Mouse (Mus musculus) kidney, embryonic 16.5 days (tissue): ENCODE results near the gene Sv2a. TPM values are rescaled to one million over a fixed set of nuclear protein-coding genes. Genes with fewer than 3 reads are reported as not detected.
"Not testable (repeated sequence)": the region's sequence is repeated elsewhere in the genome, so short reads cannot be mapped to it uniquely, and the experiment has no call there.

ENCODE experiments used
- ATAC-seq: fragments of 200-750 bp; cut with Nextera tagmentation; 2 replicates; pipeline ENCODE4 v1.8.0; 2017; ENCODE audit warnings: moderate TSS enrichment; ENCODE audit not compliant: low FRiP score, low TSS enrichment
- H3K27ac ChIP-seq: fragments of 300-500 bp; sonication (generic); 2 replicates; pipeline ENCODE4 v1.5.1; 2014; ENCODE audit warnings: low read length
- H3K27me3 ChIP-seq: fragments of 300-500 bp; sonication (generic); 2 replicates; pipeline ENCODE4 v1.6.1; 2014; ENCODE audit warnings: low read length, control low read depth, mixed read lengths; ENCODE audit not compliant: insufficient read depth
- H3K36me3 ChIP-seq: fragments of 300-500 bp; sonication (generic); 2 replicates; pipeline ENCODE4 v1.6.1; 2014; ENCODE audit warnings: low read length, control low read depth, mixed read lengths; ENCODE audit not compliant: insufficient read depth
- H3K4me1 ChIP-seq: fragments of 300-500 bp; sonication (generic); 2 replicates; pipeline ENCODE4 v1.6.1; 2014; ENCODE audit warnings: low read length, control low read depth, mixed read lengths; ENCODE audit not compliant: insufficient read depth
- H3K4me2 ChIP-seq: fragments of 300-500 bp; sonication (generic); replicated peaks from 2 replicates; pipeline ENCODE4 v1.6.1; 2014; ENCODE audit warnings: low read depth, low read length
- H3K4me3 ChIP-seq: fragments of 300-500 bp; sonication (generic); 2 replicates; pipeline ENCODE4 v1.5.1; 2014; ENCODE audit warnings: mild to moderate bottlenecking, low read length
- H3K9ac ChIP-seq: fragments of 300-500 bp; sonication (generic); replicated peaks from 2 replicates; pipeline ENCODE4 v1.6.1; 2014; ENCODE audit warnings: low read length
- H3K9me3 ChIP-seq: fragments of 300-500 bp; sonication (generic); 2 replicates; pipeline ENCODE4 v1.6.1; 2016; ENCODE audit warnings: low read length, control low read depth
- WGBS: fragments of 180-500 bp; shearing (Covaris S2); extraction: QIAGEN DNeasy Blood & Tissue Kit; methylation state at CpG from one replicate; pipeline ENCODE4 v1.1.7; 2014; 5-methylcytosine and 5-hydroxymethylcytosine counted together
- microRNA-seq: library from miRNA; unstranded; fragments of <30 nt; microRNA quantifications from one replicate; pipeline ENCODE4, GENCODE M21; 2016
- polyA plus RNA-seq: library from polyadenylated mRNA; unstranded; fragments of >200 nt; fragmentation: Nextera tagmentation; extraction: Ambion mirVana; gene quantifications from 2 replicates; pipeline ENCODE4 v1.2.1, GENCODE M21; 2015

The Sv2a gene
- polyA plus RNA-seq, 1 experiment from 2014 or later = 5.1 TPM

DNA sequence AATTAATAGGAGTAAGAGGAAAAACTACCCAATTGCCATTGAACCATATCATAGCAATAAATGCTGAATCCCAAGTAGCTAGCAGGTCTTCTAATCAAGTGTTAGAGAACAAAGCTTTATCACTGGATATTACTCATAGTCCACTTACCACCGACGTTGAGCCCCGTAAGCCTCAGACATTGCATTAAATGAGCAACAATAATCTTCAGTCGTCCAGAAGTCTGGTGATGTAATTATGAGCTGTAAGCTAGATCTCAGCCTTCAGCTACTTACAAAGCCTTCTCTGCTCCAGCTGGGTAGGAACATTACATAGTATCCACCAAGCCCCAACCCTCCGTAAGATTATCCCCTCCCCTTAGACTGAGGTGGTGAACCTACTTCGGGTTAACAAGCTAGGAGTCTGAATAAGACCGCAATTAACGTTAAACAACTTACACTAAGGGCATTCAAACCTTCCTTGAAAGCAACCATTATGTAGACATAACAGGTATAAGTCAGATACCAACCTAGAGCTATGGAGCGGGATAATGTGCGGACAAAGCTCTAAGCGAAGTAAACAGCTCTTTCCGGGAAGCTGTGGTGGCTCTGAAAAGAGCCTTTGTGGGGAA is 57.1 kb downstream of the Sv2a start:
- H3K9ac ChIP-seq = peak overlapping the region; percentile 82
- H3K9me3 ChIP-seq = no peaks in the 10 kb centered on the region
- peak overlapping the region; percentile 70 for H3K4me2 ChIP-seq
- no peaks in the 10 kb centered on the region for H3K27me3 ChIP-seq
- H3K4me3 ChIP-seq = peak overlapping the region; percentile 63
- WGBS = 2% methylated on average over 12 of the region's 12 CpGs
- ATAC-seq = no peak
- no peaks in the 10 kb centered on the region for H3K36me3 ChIP-seq
- H3K27ac ChIP-seq = peak overlapping the region; percentile 87
- H3K4me1 ChIP-seq = peaks cover 23% of the 10 kb centered on the region

DNA sequence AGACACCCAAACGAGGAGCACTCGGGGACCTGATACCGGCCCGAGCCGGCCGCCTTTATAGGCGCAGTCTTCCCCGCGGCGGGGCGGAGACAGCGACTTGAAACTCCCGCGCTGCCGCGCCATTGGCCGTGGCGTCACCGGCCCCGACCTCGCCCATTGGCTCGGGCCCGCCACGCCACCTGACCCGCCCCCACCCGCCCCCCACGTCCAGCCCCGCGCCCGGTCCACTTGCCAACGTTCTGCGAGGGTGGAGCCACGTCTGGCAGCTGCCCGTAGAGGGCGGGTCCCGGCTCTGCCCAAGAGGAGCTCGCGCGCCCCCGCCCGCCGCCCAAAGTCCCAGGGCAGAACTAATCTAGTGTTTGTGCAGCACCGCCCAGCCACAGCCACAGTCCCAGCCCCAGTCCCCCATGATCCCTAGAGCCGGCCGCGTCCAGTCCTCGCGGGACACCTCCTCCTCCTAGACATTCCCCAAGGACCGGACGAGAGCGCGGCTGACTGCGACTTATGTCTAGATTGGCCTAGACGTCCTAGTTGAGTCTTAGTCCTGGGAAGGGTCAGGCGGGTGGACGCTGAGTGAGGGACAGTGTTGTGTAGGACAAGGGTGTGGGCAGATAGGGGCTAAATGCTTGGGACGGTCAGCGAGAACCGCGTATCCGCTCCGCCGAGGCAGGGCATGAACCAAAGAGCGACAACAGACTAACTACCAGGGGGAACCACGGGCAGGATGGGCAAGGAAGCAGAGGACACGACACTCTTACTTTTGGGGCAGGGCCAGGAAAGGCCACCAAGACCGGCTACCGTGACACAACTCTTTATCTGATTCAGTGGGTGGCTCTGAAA is 58.2 kb downstream of the Sv2a start, which contains the start of gene Hist2h3c2:
TSS of gene Hist2h3c2 (minus strand) at position 174 of the 840 bp plus-strand sequence.
- H3K36me3 ChIP-seq, H3K27me3 ChIP-seq, H3K9me3 ChIP-seq: not testable (repeated sequence)
- H3K4me3 ChIP-seq = peak within 1 kb of the TSS; percentile 63
- H3K4me1 ChIP-seq = peaks cover 30% of the 10 kb centered on the region
- WGBS = 0% methylated on average over 4 of the region's 68 CpGs
- peak within 1 kb of the TSS; percentile 70 for H3K4me2 ChIP-seq
- peak; percentile 95 for ATAC-seq
- H3K9ac ChIP-seq = peak within 1 kb of the TSS; percentile 82
- H3K27ac ChIP-seq = peak within 1 kb of the TSS; percentile 87

DNA sequence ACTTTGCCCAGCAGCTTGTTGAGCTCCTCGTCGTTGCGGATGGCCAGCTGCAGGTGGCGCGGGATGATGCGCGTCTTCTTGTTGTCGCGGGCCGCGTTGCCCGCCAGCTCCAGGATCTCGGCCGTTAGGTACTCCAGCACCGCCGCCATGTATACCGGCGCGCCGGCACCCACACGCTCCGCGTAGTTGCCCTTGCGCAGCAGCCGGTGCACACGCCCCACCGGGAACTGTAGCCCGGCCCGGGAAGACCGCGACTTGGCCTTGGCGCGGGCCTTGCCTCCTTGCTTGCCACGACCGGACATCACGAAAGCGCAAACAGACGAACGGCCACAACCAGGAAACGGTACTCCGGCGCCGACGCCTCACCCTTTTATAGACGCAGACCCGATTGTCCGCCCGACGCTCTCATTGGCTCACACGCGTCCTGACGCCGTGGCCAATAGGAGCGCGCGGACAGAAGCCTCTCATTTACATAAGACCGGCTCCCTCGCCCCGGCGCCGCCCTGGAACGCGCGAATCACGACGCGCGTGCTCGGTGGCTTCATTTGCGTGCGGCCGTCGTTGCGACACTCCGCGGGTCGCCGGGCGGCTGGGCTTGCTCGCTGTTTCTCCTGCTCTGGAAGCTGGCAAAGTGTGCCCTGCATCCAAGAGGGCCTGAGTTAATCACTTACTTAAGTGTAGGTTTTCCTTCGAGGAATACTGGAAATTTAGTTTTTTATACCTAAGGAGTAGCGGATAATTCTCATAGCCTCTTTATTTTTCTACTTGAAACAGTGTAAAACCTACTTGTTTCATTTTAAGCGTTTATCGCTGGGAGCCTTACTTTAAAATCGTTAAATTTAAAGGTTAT is 59.2 kb downstream of the Sv2a start, which contains the start of gene Hist2h2aa2:
TSS of gene Hist2h2aa2 (minus strand) at position 328 of the 850 bp plus-strand sequence.
- H3K4me2 ChIP-seq = peak within 1 kb of the TSS; percentile 33
- peak within 1 kb of the TSS; percentile 65; the same call in 1 of the 2 replicates for H3K9ac ChIP-seq
- peaks cover 36% of the 10 kb centered on the region for H3K4me1 ChIP-seq
- not testable (repeated sequence) for H3K27me3 ChIP-seq, H3K9me3 ChIP-seq, H3K36me3 ChIP-seq
- peak within 1 kb of the TSS; percentile 88 for H3K27ac ChIP-seq
- H3K4me3 ChIP-seq = peak within 1 kb of the TSS; percentile 36
- WGBS = 5% methylated on average over 23 of the region's 85 CpGs
- peak; percentile 88 for ATAC-seq

DNA sequence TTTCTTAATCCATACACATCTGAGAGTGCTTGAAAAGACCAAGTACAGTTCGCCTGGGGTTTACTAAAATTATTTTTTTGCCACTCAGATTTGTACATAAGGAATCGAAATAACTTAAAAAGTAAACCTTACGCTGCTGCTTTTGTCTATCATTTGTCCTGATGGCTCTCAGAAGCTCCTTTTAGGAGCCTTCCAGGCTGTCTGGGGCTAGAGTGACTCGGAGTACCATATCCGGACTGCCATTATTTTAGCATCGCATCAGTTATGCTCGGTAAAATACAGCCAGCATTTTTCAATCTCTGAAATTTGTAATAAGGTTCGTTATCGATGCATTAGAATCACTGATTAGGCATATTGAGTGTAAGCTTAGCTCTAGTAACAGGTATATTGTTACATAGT is 59.8 kb downstream of the Sv2a start:
- H3K4me3 ChIP-seq = no peak overlapping the region
- H3K9me3 ChIP-seq = no peaks in the 10 kb centered on the region
- WGBS = 77% methylated on average over 9 of the region's 9 CpGs
- peak overlapping the region; percentile 24 for H3K4me2 ChIP-seq
- peak overlapping the region; percentile 88 for H3K27ac ChIP-seq
- peaks cover 36% of the 10 kb centered on the region for H3K4me1 ChIP-seq
- no peaks in the 10 kb centered on the region for H3K36me3 ChIP-seq
- ATAC-seq = no peak
- no peaks in the 10 kb centered on the region for H3K27me3 ChIP-seq
- peak overlapping the region; percentile 65; the same call in 1 of the 2 replicates for H3K9ac ChIP-seq

DNA sequence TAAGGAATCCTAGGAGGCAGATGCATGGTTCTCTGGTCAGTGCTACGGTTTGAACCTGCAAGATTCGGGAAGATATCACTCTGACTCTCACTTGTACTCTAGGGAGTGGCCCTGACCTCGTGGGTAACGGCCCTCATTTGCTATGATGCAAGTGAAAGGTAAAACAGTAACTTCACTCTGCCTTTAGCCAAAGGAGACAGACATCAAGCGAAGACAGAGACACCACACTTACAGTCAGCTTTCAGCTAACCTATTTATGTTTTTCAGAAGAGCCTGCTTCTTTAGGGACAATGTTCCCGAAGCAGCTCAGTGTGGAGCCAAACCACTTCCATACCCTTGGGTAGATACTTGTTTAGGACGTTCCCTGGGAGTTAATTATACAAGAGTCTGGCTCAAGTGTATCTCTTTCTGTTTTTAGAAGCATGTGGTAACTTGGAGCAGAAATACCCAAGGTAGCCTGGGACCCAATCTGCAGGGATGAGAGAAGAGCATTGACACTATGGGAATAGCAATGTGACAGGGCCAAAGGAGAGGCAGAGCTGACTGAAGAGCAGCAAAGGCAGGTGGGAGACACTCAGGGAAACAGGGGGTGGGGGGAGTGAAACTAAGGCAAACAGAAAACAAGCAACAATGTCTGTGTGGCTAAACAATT is 63.1 kb downstream of the Sv2a start:
- no peaks in the 10 kb centered on the region for H3K27me3 ChIP-seq
- H3K9ac ChIP-seq = peak overlapping the region; percentile 87
- H3K4me3 ChIP-seq = peak overlapping the region; percentile 60; the same call in 1 of the 2 replicates
- H3K4me1 ChIP-seq = peaks cover 31% of the 10 kb centered on the region
- H3K36me3 ChIP-seq = no peaks in the 10 kb centered on the region
- no peaks in the 10 kb centered on the region for H3K9me3 ChIP-seq
- H3K4me2 ChIP-seq = peak overlapping the region; percentile 63
- peak overlapping the region; percentile 99 for H3K27ac ChIP-seq
- WGBS = 67% methylated on average over 7 of the region's 7 CpGs
- ATAC-seq = no peak

Small RNA genes within 50 kb of the gene (microRNA-seq; reads per million reads assigned to microRNA genes)
- gene Gm44492 (not detected), gene Gm47311 (not detected)

Other genes starting within 250 kb of the Sv2a start
- 29.0 and 32.8 TPM in 2 replicates for gene Plekho1, start 185.2 kb upstream of the Sv2a start, polyA plus RNA-seq
- 34.9 and 37.0 TPM in 2 replicates for gene Vps45, start 122.7 kb upstream of the Sv2a start, polyA plus RNA-seq
- 14.9 and 18.1 TPM in 2 replicates for gene Otud7b, start 76.6 kb upstream of the Sv2a start, polyA plus RNA-seq
- 26.3 and 30.8 TPM in 2 replicates for gene Mtmr11, start 19.1 kb upstream of the Sv2a start, polyA plus RNA-seq
- gene Sf3b4, start 8.8 kb upstream of the Sv2a start, polyA plus RNA-seq = 186 and 199 TPM in 2 replicates
- gene Bola1, start 38.6 kb downstream of the Sv2a start, polyA plus RNA-seq = 50.1 and 51.3 TPM in 2 replicates
- 0.87 TPM in 1 of 2 replicates, not detected in the other for gene Hist2h2ab, start 38.7 kb downstream of the Sv2a start, polyA plus RNA-seq
- 7.0 and 7.5 TPM in 2 replicates for gene Hist2h2ac, start 39.7 kb downstream of the Sv2a start, polyA plus RNA-seq
- 11.1 and 16.9 TPM in 2 replicates for gene Hist2h2be, start 40.0 kb downstream of the Sv2a start, polyA plus RNA-seq
- gene Hist2h3c2, start 58.0 kb downstream of the Sv2a start, polyA plus RNA-seq = 3.1 and 3.7 TPM in 2 replicates
- 46.3 and 49.3 TPM in 2 replicates for gene Hist2h2aa2, start 59.1 kb downstream of the Sv2a start, polyA plus RNA-seq
- 12.9 and 14.2 TPM in 2 replicates for gene Hist2h2aa1, start 64.3 kb downstream of the Sv2a start, polyA plus RNA-seq
- 0.24 and 1.1 TPM in 2 replicates for gene Hist2h3c1, start 65.5 kb downstream of the Sv2a start, polyA plus RNA-seq
- gene Hist2h4, start 82.2 kb downstream of the Sv2a start, polyA plus RNA-seq = 8.0 and 10.8 TPM in 2 replicates
- gene Hist2h3b, start 87.5 kb downstream of the Sv2a start, polyA plus RNA-seq = 35.4 and 45.1 TPM in 2 replicates
- gene Hist2h2bb, start 88.6 kb downstream of the Sv2a start, polyA plus RNA-seq = 14.8 TPM in 2 replicates
- 1.9 and 2.7 TPM in 2 replicates for gene Fcgr1, start 112.8 kb downstream of the Sv2a start, polyA plus RNA-seq